Mouse (Mus musculus) E14TG2a.4 (cell line): ENCODE measurements at regions not wholly inside any gene's neighbourhood (a gene's known extent, or its start where the extent isn't known, plus 50 kb on each side); places are given as distances from the start of the nearest gene placed in this dataset.

ENCODE experiments used
- CTCF ChIP-seq: conservative IDR thresholded peaks from 2 replicates; pipeline ENCODE4 v1.5.1; 2014; ENCODE audit warnings: low read length
- NANOG ChIP-seq: IDR thresholded peaks from 2 replicates; pipeline ENCODE4 v1.6.1; 2014; ENCODE audit warnings: borderline replicate concordance, low read length, mixed read lengths
- POU5F1 ChIP-seq: IDR thresholded peaks from 2 replicates; pipeline ENCODE4 v1.6.1; 2014; ENCODE audit warnings: low read length, borderline replicate concordance

DNA sequence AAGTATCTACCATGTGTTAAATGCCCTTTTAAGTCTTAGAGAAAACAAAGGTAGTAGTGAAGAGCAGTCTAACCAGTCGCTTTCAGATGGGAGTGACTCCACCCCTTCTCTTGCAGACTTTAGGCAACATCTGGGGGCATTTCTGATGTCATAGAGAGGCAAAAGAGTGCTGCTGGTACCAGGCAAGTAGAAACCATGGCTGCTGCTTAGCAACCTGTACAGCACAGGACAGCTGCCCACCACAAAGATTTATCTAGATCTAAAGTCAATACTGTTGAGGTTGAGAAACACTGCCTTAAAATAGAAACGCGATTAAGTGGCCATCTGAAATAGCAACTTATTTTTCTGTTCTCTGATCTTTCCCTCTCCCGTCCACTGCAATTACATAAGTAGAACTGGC is 178.8 kb downstream of the Rps29 start:
- TF ChIP-seq CTCF (no peak), NANOG (no peak), POU5F1 (no peak)
